Mouse (Mus musculus): ENCODE data around the gene Gprin2. TPM values are rescaled to one million over a fixed set of nuclear protein-coding genes. Genes with fewer than 3 reads are reported as not detected.

Gene Gprin2
- total and polyA plus RNA-seq, 2 experiments from 2014 or later = 6.9 to 26.0 TPM

GRCm38 (mm10) chr14:34220426-34220825 lies 19.0 kb upstream of the Gprin2 start:
- WGBS = 70% methylated on average over 5 of the region's 5 CpGs
- no peak overlapping the region for H3K9ac ChIP-seq
- peaks cover 7% of the 10 kb centered on the region; the same call in 1 of the 2 replicates for H3K27me3 ChIP-seq (ENCODE audit: insufficient read depth, low read length)
- no peak for TF ChIP-seq CTCF (IDR thresholded peaks at IDR 0.05; ENCODE audit: low read depth)
- H3K4me2 ChIP-seq (ENCODE audit: low read depth) = no peak overlapping the region
- no peak for ATAC-seq
- H3K9me3 ChIP-seq (ENCODE audit: low read length) = no peaks in the 10 kb centered on the region
- no peaks in the 10 kb centered on the region for H3K4me1 ChIP-seq (ENCODE audit: insufficient read depth)
- H3K4me3 ChIP-seq (ENCODE audit: low read depth, low read length) = no peak overlapping the region
- H3K36me3 ChIP-seq (ENCODE audit: insufficient read depth) = no peaks in the 10 kb centered on the region
- DNase-seq = no peak
- no peak overlapping the region for H3K27ac ChIP-seq (ENCODE audit: low read depth, low read length)

DNA sequence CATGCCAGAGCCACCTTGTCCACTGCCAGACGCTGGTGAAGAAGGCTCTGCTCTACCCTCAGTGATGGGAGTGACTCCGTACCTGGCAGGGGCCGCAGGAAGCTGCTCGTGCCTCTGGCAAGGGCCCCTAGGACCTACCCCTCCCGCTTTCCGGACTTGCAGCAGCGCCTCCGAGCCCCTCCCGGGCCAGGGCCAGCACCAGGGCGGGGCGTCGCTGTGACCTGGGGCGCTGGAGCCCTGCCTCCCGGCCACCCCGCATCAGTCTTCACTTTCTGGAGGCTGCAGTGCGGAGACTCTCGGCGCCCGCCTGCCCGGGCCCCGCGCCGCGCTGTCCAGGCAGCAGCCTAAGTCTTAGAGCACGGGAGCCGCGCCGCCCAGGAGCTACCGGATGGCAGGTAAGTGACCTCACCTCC lies 18.3 kb upstream of the Gprin2 start:
- no peak for DNase-seq
- WGBS = 7% methylated on average over 29 of the region's 29 CpGs
- no peaks in the 10 kb centered on the region for H3K36me3 ChIP-seq (ENCODE audit: insufficient read depth)
- peaks cover 7% of the 10 kb centered on the region; the same call in 1 of the 2 replicates for H3K27me3 ChIP-seq (ENCODE audit: insufficient read depth, low read length)
- H3K4me3 ChIP-seq (ENCODE audit: low read depth, low read length) = 0 out of 2 replicates have a peak overlapping the region, but pooled peaks have one; percentile 1
- no peak overlapping the region for H3K9ac ChIP-seq
- H3K4me1 ChIP-seq (ENCODE audit: insufficient read depth) = no peaks in the 10 kb centered on the region
- no peak for TF ChIP-seq CTCF (IDR thresholded peaks at IDR 0.05; ENCODE audit: low read depth)
- H3K9me3 ChIP-seq (ENCODE audit: low read length) = no peaks in the 10 kb centered on the region
- ATAC-seq = no peak
- H3K27ac ChIP-seq (ENCODE audit: low read depth, low read length) = no peak overlapping the region
- H3K4me2 ChIP-seq (ENCODE audit: low read depth) = peak overlapping the region; percentile 32

DNA sequence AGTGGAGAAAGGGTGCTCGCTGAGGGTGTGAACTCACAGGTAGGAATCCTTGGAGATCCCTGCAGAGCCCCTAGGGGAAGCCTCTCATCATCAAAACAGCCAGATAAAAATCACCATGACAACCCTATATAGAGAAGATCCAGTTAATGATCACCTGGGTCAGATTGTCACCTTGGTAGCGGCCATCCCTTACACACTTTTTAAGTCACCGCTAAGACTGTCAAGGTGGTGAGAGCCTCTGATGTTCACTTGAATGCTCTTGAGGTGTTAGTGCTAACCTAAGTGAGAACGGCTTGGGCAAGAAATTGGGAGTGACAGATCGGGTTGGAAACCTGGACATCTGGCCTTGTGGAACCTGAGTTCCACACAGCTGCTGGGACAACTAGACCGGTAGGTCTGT lies 17.8 kb upstream of the Gprin2 start, which contains the start of gene Syt15:
Gene Syt15, plus strand, starts transcription at position 301 of the 400 bp plus-strand sequence.
- DNase-seq = no peak
- Histone ChIP-seq H3K36me3 (ENCODE audit: insufficient read depth) (no peaks in the 10 kb centered on the region), H3K9ac (no peak within 1 kb of the TSS), H3K4me1 (ENCODE audit: insufficient read depth) (no peaks in the 10 kb centered on the region), H3K4me2 (ENCODE audit: low read depth) (peak within 1 kb of the TSS; percentile 32), H3K27me3 (ENCODE audit: insufficient read depth, low read length) (peaks cover 7% of the 10 kb centered on the region; the same call in 1 of the 2 replicates), H3K9me3 (ENCODE audit: low read length) (no peaks in the 10 kb centered on the region), H3K4me3 (ENCODE audit: low read depth, low read length) (0 out of 2 replicates have a peak within 1 kb of the TSS, but pooled peaks have one; percentile 1), H3K27ac (ENCODE audit: low read depth, low read length) (no peak within 1 kb of the TSS)
- 76% methylated on average over 6 of the region's 6 CpGs for WGBS
- ATAC-seq = no peak
- TF ChIP-seq CTCF (IDR thresholded peaks at IDR 0.05; ENCODE audit: low read depth) = no peak

GRCm38 (mm10) chr14:34215451-34216127 lies 14.1 kb upstream of the Gprin2 start:
- peak; percentile 28 for DNase-seq

DNA sequence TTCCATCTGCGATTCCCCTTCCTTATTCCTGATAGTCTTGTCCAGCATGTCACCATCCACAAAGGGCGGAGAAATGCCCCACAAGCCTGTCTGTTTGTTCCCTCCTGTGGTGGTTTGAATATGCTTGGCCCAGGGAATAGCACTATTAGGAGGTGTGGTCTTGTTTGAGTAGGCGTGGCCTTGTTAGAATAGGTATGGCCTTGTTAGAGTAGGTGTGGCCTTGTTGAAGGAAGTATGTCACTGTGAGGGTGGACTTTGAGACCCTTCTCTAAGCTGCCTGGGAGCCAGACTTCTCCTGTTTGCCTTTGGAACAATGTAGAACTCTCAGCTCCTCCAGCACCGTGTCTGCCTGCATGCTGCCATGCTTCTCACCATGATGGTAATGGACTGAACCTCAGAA lies 8.5 kb upstream of the Gprin2 start:
- DNase-seq (no peak), ATAC-seq (no peak)
- Histone ChIP-seq H3K9ac (no peak overlapping the region), H3K27ac (ENCODE audit: low read depth, low read length) (no peak overlapping the region), H3K4me3 (ENCODE audit: low read depth, low read length) (no peak overlapping the region), H3K9me3 (ENCODE audit: low read length) (no peaks in the 10 kb centered on the region), H3K36me3 (ENCODE audit: insufficient read depth) (no peaks in the 10 kb centered on the region), H3K4me2 (ENCODE audit: low read depth) (no peak overlapping the region), H3K27me3 (ENCODE audit: insufficient read depth, low read length) (no peaks in the 10 kb centered on the region), H3K4me1 (ENCODE audit: insufficient read depth) (no peaks in the 10 kb centered on the region)
- no peak for TF ChIP-seq CTCF (IDR thresholded peaks at IDR 0.05; ENCODE audit: low read depth)
- WGBS = 90% methylated on average over 4 of the region's 4 CpGs

More at GRCm38 (mm10) chr14:34215451-34216127, 14.1 kb upstream of the Gprin2 start:
- Histone ChIP-seq H3K27me3 (ENCODE audit: insufficient read depth, low read length) (peaks cover 7% of the 10 kb centered on the region; the same call in 1 of the 2 replicates), H3K4me1 (ENCODE audit: insufficient read depth) (no peaks in the 10 kb centered on the region), H3K27ac (ENCODE audit: low read depth, low read length) (no peak overlapping the region), H3K4me3 (ENCODE audit: low read depth, low read length) (no peak overlapping the region), H3K9ac (no peak overlapping the region), H3K9me3 (ENCODE audit: low read length) (no peaks in the 10 kb centered on the region), H3K4me2 (ENCODE audit: low read depth) (no peak overlapping the region), H3K36me3 (ENCODE audit: insufficient read depth) (no peaks in the 10 kb centered on the region)
- no peak for TF ChIP-seq CTCF (IDR thresholded peaks at IDR 0.05; ENCODE audit: low read depth)
- 59% methylated on average over 6 of the region's 6 CpGs for WGBS
- peak; percentile 43 for ATAC-seq

GRCm38 (mm10) chr14:34209080-34209479 lies 7.6 kb upstream of the Gprin2 start:
- no peaks in the 10 kb centered on the region for H3K4me1 ChIP-seq (ENCODE audit: insufficient read depth)
- H3K4me3 ChIP-seq (ENCODE audit: low read depth, low read length) = no peak overlapping the region
- H3K4me2 ChIP-seq (ENCODE audit: low read depth) = no peak overlapping the region
- DNase-seq = no peak
- no peak overlapping the region for H3K9ac ChIP-seq
- TF ChIP-seq CTCF (IDR thresholded peaks at IDR 0.05; ENCODE audit: low read depth) = no peak
- H3K9me3 ChIP-seq (ENCODE audit: low read length) = no peaks in the 10 kb centered on the region
- no peaks in the 10 kb centered on the region for H3K36me3 ChIP-seq (ENCODE audit: insufficient read depth)
- no peaks in the 10 kb centered on the region for H3K27me3 ChIP-seq (ENCODE audit: insufficient read depth, low read length)
- ATAC-seq = no peak
- 57% methylated on average over 4 of the region's 4 CpGs for WGBS
- no peak overlapping the region for H3K27ac ChIP-seq (ENCODE audit: low read depth, low read length)

DNA sequence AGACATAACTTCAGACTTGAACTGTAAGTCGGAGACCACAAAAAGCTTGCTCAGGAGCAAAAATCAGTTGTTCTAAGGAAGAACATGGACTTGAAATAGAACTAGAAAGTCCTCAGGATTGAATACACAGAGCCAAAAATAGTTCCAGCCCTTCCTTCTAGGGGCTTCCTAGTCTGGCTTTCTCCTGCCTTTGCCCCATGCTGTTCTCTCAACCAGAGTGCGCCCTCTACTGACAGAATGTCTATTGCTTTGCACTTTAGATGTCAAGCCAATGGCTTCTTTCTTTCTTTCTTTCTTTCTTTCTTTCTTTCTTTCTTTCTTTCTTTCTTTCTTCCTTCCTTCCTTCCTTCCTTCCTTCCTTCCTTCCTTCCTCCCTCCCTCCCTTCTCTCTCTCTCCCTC lies 7.2 kb upstream of the Gprin2 start:
- Histone ChIP-seq H3K9ac (no peak overlapping the region), H3K9me3 (ENCODE audit: low read length) (no peaks in the 10 kb centered on the region), H3K36me3 (ENCODE audit: insufficient read depth) (no peaks in the 10 kb centered on the region), H3K4me1 (ENCODE audit: insufficient read depth) (no peaks in the 10 kb centered on the region), H3K27me3 (ENCODE audit: insufficient read depth, low read length) (no peaks in the 10 kb centered on the region), H3K4me3 (ENCODE audit: low read depth, low read length) (no peak overlapping the region), H3K27ac (ENCODE audit: low read depth, low read length) (no peak overlapping the region), H3K4me2 (ENCODE audit: low read depth) (no peak overlapping the region)
- 46% methylated on average over 2 of the region's 2 CpGs for WGBS
- no peak for DNase-seq
- ATAC-seq = no peak
- peak; percentile 51 for TF ChIP-seq CTCF (IDR thresholded peaks at IDR 0.05; ENCODE audit: low read depth)
